Mouse (Mus musculus) mature B cell (primary cell): ENCODE measurements around the gene Itpr3.

ENCODE experiments used
- in situ Hi-C: fragments of 300-500 bp; cut with MboI; formaldehyde crosslinking; loops from 2 replicates; pipeline ENCODE4 v1.14.3; 2019

Gene Itpr3

DNA sequence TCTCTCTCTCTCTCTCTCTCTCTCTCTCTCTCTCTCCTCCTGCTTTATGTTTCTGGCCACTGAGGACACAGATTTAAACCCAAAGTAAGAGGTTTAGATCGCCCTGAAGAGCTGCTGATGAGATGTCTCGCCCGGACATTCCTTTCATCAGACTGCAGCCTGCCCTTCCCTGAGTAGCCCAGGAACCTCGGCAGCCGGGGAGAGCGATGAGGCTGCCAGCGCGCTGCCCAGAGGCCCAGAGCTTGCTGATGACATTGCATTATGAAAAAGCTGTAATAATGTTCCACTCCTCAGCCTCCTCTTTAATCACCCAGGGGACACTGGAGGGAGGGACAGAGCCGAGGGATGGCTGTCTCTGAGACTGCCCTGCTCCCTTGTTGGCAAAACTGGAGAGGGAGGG, 83.2 kb downstream of the Itpr3 start:
- in situ Hi-C loops: no loop called here

DNA sequence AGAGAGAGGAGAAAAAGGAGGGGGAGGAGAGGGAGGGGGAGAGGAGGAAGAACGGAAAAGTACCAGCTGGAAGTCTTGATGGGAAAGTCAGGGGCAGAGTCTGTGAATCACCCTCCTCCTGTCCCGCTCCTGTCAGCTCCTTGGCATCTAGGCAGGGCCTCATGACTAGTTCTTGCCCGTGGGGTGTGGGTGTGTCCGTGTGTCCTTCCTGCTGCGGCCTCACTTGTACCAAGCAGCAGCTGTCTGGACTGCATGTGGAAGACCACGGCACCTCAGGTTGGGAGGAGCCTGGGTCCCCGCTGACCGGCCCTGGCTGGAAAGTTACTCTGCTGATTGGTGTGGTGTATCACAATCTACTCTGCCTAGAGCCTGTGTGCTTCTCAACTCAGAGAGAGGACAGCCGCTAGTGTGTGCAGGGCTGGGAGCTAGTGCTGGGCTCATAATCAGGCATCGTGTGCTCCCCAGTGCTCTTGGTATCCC, 84.9 kb downstream of the Itpr3 start:
- in situ Hi-C loops: no loop called here

GRCm38 (mm10) chr17:27144152-27144551, 87.0 kb downstream of the Itpr3 start:
- in situ Hi-C loops: no loop called here

- in situ Hi-C loops: no loop called here
Measured at GRCm38 (mm10) chr17:27146323-27146923, 89.3 kb downstream of the Itpr3 start.

DNA sequence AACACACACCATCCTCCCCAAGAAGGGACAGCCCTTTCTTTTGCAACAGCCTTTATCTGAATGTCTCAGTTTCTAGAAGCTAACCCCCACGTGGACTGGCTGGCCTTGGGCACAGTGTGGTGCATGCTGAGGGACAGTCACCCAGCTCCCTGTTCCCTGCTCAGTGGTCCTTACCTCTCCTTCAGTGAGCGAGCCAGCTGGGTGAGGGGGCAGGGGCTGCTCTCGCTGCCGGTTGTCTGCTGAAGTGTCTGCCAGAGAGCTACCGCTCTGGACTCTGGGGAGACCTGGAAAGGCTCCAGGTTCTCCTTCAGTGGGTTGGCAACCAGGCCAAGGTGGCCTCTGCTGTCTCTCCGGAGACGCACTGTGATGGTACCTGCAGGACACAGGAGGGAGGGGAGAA, 93.8 kb downstream of the Itpr3 start:
- in situ Hi-C loops: no loop called here

DNA sequence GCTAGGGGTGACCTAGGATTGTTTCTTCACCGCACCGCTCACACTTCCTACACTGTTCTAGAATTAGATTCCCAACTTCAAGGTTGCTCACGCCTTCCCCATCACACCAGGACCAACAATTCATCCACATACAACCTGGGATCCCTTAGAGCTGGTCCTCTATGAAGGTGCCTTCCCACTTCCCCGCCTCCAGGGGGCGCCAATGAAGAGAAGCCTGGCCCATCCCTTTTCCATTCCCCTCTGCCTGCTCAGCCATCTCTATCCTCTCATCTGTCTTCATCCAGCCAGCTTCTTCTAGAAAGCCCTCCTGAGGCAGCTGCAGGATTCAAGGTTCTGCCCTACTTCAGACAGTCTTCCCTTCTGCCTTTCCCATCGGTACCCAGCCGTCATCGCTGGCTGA, 94.3 kb downstream of the Itpr3 start:
- in situ Hi-C loops: no loop called here

DNA sequence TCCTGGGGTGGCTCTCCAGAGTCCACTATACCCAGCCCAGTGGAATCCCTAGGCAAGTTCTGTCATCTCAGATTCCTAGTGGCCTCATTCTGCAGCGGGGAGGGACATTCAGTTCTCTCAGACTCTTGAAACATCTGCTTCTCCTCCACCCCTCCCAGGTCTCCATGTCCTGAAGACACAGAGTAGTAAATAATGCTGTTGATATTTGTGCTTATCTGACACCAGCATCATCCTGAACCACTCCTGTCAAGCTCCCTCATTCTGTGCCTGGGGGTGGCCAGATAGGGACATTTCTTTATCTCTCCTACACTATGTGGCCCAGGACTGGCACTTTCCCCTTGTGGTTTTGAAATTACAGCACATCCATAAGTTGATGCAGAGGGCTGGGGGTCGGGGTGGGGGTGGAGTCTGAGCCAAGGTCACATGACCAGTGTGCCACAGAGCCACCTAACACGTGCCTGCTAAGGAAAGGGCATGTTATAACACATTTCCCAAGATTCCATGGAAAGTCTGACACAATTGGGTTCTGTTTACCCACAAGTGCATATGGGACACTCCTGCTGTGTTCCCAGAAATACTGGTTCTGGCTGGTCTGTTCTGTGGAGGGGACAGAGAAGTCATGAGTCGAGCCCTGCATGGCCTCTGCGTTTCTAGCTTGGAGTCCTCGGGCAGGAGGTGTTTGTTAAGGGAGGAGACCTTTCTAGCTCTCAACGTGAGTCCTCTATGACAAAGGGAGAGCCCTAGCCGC, 96.0 kb downstream of the Itpr3 start:
- in situ Hi-C loops: no loop called here

- in situ Hi-C loops: no loop called here
Measured at GRCm38 (mm10) chr17:27153773-27154193, 96.7 kb downstream of the Itpr3 start.

GRCm38 (mm10) chr17:27154256-27154655, 97.2 kb downstream of the Itpr3 start:
- in situ Hi-C loops: no loop called here

- in situ Hi-C loops: no loop called here
Measured at GRCm38 (mm10) chr17:27154881-27155280, 97.8 kb downstream of the Itpr3 start.

- in situ Hi-C loops: no loop called here
Measured at GRCm38 (mm10) chr17:27155752-27156151, 98.6 kb downstream of the Itpr3 start.

- in situ Hi-C loops: no loop called here
Measured at GRCm38 (mm10) chr17:27158439-27158838, 101.3 kb downstream of the Itpr3 start.

GRCm38 (mm10) chr17:27159169-27159568, 102.1 kb downstream of the Itpr3 start:
- in situ Hi-C loops: no loop called here

DNA sequence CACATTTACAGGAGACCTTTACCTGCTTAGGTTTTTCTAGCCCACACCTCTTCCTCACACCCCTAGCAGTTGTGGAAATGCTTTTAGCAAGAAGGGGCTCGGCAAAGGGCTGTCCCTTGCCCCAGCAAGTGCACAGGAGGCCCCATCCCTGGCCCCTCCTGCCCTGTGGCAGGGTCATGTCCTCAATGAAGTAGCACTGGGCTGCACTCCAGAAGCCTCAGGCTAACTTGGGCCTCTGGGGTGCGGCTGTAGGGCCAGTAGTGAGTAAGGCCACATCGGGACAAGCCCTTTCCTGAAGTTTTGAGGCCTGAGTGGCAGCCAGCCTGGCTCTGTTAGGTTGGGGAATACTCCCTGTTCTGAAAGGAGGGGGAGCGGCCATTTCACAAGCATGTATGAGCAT, 103.8 kb downstream of the Itpr3 start:
- in situ Hi-C loops: no loop called here

DNA sequence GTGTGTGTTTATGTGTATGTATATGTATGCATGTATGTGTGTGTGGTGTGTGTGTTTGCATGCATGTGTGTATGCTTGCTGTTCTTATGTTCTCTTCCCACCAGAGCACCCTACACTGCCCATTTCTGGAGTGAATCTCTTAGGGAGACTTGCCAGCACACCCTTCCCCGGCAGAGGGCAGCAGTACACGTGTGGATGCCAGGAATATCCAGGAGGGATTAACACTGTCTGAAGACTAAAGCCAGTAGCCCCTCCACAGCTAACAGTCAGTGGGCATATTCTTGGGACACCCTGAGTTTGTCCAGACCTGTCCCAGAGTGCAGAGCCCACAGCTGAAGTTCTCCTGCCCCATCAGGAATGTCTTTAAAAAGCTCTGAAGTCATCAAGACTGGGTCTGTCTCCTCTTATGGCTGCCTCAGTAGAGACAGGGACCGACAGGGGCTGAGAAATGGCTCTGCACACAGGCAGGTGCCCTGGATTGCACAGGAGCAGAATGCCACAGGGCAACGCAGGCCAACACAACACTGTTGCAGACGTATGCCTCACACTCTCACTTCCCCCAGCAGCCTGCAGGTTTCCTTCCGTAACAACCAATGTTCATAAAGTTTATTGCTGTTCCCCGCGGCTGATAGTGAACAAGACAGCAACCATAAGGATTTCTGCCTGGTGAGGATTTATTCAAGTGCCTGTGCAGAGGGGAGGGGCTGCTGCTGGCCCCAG, 108.1 kb downstream of the Itpr3 start:
- in situ Hi-C loops: no loop called here

- in situ Hi-C loops: no loop called here
Measured at GRCm38 (mm10) chr17:27166901-27167300, 109.8 kb downstream of the Itpr3 start.

- in situ Hi-C loops: no loop called here
Measured at GRCm38 (mm10) chr17:27167545-27167944, 110.4 kb downstream of the Itpr3 start, which contains the start of gene Ip6k3. Ip6k3 (minus strand) TSS chr17:27167795.

DNA sequence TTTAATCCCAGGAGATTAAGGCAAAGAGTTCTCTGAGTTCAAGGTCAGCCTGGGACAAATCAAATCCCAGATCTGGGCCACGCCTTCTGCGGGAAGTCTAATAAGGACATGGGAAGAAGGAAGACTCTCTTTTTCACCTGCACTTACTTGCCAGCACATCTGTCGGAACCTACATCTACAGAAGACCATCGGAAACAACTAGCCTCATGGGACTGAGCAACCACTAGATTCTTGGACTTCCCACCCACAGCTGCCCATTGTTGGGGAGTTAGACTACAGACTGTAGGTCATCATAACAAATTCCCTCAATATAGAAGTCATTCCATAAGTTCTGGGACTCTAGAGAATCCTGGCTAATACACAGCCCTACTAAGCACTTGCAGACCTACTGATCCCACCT, 111.5 kb downstream of the Itpr3 start:
- in situ Hi-C loops: no loop called here

- in situ Hi-C loops: no loop called here
Measured at GRCm38 (mm10) chr17:27169952-27170695, 113.0 kb downstream of the Itpr3 start.

DNA sequence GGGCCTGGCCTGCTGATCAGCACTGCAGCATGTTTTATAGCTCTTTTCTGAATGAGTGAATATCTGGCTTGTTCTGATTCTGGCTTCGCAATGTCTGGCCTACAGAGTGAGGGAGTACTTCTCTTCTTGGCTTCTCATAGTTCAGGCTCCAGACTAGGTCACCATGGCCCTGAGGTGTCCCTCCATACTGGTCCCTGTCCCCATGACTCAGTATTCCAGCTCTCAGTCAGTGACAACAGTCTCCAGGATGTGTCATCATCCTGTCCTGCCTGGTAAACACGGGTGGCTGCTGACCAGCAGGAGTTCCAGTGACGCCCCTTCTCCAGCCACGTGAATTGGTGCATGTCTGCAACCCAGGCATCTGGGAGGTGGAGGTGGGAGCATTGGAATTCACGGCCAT, 114.0 kb downstream of the Itpr3 start:
- in situ Hi-C loops: no loop called here
